Mouse (Mus musculus): ENCODE data around the gene Obsl1.

DNA sequence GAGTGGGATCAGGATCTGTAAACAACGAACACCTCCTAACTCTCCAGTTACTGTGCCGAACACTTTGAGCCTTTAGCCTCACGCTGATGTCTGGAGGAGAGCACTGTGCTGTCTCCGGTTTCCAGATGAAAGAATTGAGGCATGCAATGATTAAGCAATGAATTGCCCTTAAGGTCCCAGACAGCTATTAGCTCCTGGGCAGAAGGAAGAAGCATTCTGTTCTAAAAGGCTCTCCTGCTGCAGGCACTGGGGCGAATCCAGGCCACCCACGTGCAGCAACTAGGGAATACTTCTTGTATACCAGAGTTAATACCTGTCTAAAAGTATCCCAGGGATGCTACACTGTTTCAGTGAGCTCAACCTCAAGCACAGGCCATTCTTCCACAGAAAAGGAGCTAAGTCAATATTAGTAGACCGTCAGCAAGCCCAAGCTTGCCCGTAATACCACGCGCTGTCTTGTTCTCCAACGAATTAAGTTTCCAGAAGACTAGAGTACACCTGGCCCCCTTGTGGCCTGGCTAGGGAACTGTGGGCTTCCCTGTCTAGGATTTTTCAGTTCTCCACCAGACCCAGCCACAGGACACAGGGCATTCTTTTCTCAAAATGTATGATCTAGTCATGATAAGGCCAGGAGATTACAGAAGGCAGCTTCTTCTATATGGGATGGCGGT, 11.2 kb downstream of the Obsl1 start:
- peak; percentile 41; the same call in 1 of the 2 replicates for TF ChIP-seq CTCF (IDR thresholded peaks at IDR 0.05; ENCODE audit: control insufficient read depth, insufficient read depth, low read length)
- TF ChIP-seq POLR2A (IDR thresholded peaks at IDR 0.05; ENCODE audit: borderline replicate concordance, control insufficient read depth, low read depth, low read length): no peak
